ENCODE assay signal across 8 mouse cellular contexts in genomic region chr11:69066956-69067355, GRCm38 (mm10). TPM values are rescaled to one million over a fixed set of nuclear protein-coding genes. Genes with fewer than 3 reads are reported as not detected.
DNase-seq lines count a peak whose midpoint lies in the region; ATAC-seq and TF ChIP-seq lines count a peak whose summit lies in the region.

No protein-coding gene starts in this region.

- dilution Hi-C loops in CH12.LX (cut with MboI; ENCODE audit: extremely low pct_ligation_motif_present, extremely low pct_unique_long_range_greater_than_20kb, low sequenced_read_pairs) = no loop called here

- H3K4me1 ChIP-seq in CH12.LX (ENCODE audit: control insufficient read depth in 1 of 2, insufficient read depth in 2 of 2) = peaks cover 7 to 29% of the 10 kb centered on the region in 2 experiments
- peaks cover 9% of the 10 kb centered on the region; the same call in 1 of the 2 replicates for H3K4me1 ChIP-seq in brown adipose tissue, adult 24 weeks (ENCODE audit: control insufficient read depth, insufficient read depth, insufficient read length, low read length)
- H3K4me1 ChIP-seq in forebrain, embryonic 10.5 days = peaks cover 54% of the 10 kb centered on the region
- H3K4me1 ChIP-seq in lung, embryonic 14.5 days (ENCODE audit: insufficient read depth) = peaks cover 17% of the 10 kb centered on the region

- H3K4me2 ChIP-seq in CH12.LX (ENCODE audit: insufficient read depth, low read depth, poor library complexity, severe bottlenecking) = peak overlapping the region; percentile 42; the same call in 1 of the 2 replicates
- peak overlapping the region; percentile 80 for H3K4me2 ChIP-seq in lung, embryonic 14.5 days

- peak; percentile 93 for DNase-seq in CH12.LX (ENCODE audit: extremely low read depth)
- DNase-seq in forebrain, embryonic 10.5 days (ENCODE audit: extremely low spot score, low spot score) = peak; percentile 86
- DNase-seq in heart, postnatal 14 days = peak; percentile 91 to 93
- peak; percentile 83 to 94 for DNase-seq in layer of hippocampus, adult 18-20 months (ENCODE audit: low spot score in 2 of 2)
- DNase-seq in lung, embryonic 14.5 days = peak; percentile 97
- peak; percentile 79 for DNase-seq in ovary, adult 18-20 months (ENCODE audit: low spot score)
- peak; percentile 55 to 72 for DNase-seq in thymus, adult 18-20 months

- no peak overlapping the region for H3K27ac ChIP-seq in CH12.LX (ENCODE audit: insufficient read depth, low read depth)
- H3K27ac ChIP-seq in brown adipose tissue, adult 24 weeks (replicated peaks; ENCODE audit: low read depth, low read length) = peak overlapping the region; percentile 32; the same call in 1 of the 2 replicates
- H3K27ac ChIP-seq in forebrain, embryonic 10.5 days = peak overlapping the region; percentile 78
- H3K27ac ChIP-seq in lung, embryonic 14.5 days (ENCODE audit: low read depth) = peak overlapping the region; percentile 19; the same call in 1 of the 2 replicates

- H3K79me2 ChIP-seq in CH12.LX (replicated peaks; ENCODE audit: control insufficient read depth, extremely low read depth, insufficient read depth, poor library complexity, severe bottlenecking) = no peaks in the 10 kb centered on the region

- no peak for ATAC-seq in lung, embryonic 14.5 days (ENCODE audit: insufficient read depth)

- peak; percentile 49 for TF ChIP-seq EP300 in CH12.LX (IDR thresholded peaks at IDR 0.05; ENCODE audit: low read length)

- peaks cover 3% of the 10 kb centered on the region for H3K27me3 ChIP-seq in CH12.LX (replicated peaks)
- no peaks in the 10 kb centered on the region for H3K27me3 ChIP-seq in forebrain, embryonic 10.5 days (ENCODE audit: poor library complexity, severe bottlenecking)
- no peaks in the 10 kb centered on the region for H3K27me3 ChIP-seq in lung, embryonic 14.5 days (ENCODE audit: insufficient read depth, low read length)

- intact Hi-C loops in heart, postnatal 14 days (cut with DNase I) = loop anchor here (2.0 to 5.0 kb wide), 2 partner anchors 84 to 180 kb away; no protein-coding TSS in a partner anchor

- 10% methylated on average over 8 of the region's 8 CpGs for WGBS in forebrain, embryonic 10.5 days
- 8% methylated on average over 8 of the region's 8 CpGs for WGBS in lung, embryonic 14.5 days

- H3K9ac ChIP-seq in CH12.LX (ENCODE audit: insufficient read depth, low read depth) = 0 out of 2 replicates have a peak overlapping the region, but pooled peaks have one; percentile 27
- H3K9ac ChIP-seq in lung, embryonic 14.5 days = peak overlapping the region; percentile 47; the same call in 1 of the 2 replicates

- TF ChIP-seq RAD21 in CH12.LX (IDR thresholded peaks at IDR 0.05; ENCODE audit: low read depth, low read length) = peak; percentile 97

- peak; percentile 44; the same call in 1 of the 2 replicates for TF ChIP-seq POLR2A in CH12.LX (IDR thresholded peaks at IDR 0.05; ENCODE audit: low read depth, low read length)

- in situ Hi-C loops in CH12.LX (cut with MboI; ENCODE audit: low pct_ligation_motif_present, low pct_unique_long_range_greater_than_20kb, low sequenced_read_pairs) = no loop called here

- no peaks in the 10 kb centered on the region for H3K36me3 ChIP-seq in CH12.LX (replicated peaks in 1 of 2; ENCODE audit: control insufficient read depth in 1 of 2, insufficient read depth in 1 of 2, low read length in 1 of 2)
- no peaks in the 10 kb centered on the region for H3K36me3 ChIP-seq in forebrain, embryonic 10.5 days (replicated peaks)
- no peaks in the 10 kb centered on the region for H3K36me3 ChIP-seq in lung, embryonic 14.5 days (ENCODE audit: insufficient read depth)

- H3K9me3 ChIP-seq in CH12.LX (replicated peaks; ENCODE audit: low read length) = no peaks in the 10 kb centered on the region
- no peaks in the 10 kb centered on the region for H3K9me3 ChIP-seq in forebrain, embryonic 10.5 days
- H3K9me3 ChIP-seq in lung, embryonic 14.5 days (ENCODE audit: low read depth, low read length) = no peaks in the 10 kb centered on the region

- H3K4me3 ChIP-seq in CH12.LX (replicated peaks in 1 of 3; ENCODE audit: low read depth in 2 of 3, low read length in 2 of 3, poor library complexity in 1 of 3) = no peak overlapping the region
- peak overlapping the region; percentile 38; the same call in 1 of the 2 replicates for H3K4me3 ChIP-seq in brown adipose tissue, adult 24 weeks (ENCODE audit: insufficient read depth, low read depth, low read length)
- H3K4me3 ChIP-seq in forebrain, embryonic 10.5 days = peak overlapping the region; percentile 60
- peak overlapping the region; percentile 38 for H3K4me3 ChIP-seq in lung, embryonic 14.5 days (ENCODE audit: low read depth, low read length)

- peak; percentile 96 to 99 for TF ChIP-seq CTCF in CH12.LX (conservative IDR thresholded peaks at IDR 0.05 in 1 of 2, IDR thresholded peaks at IDR 0.05 in 1 of 2; ENCODE audit: low read depth in 2 of 2, low read length in 2 of 2)
- TF ChIP-seq CTCF in lung, embryonic 14.5 days (IDR thresholded peaks at IDR 0.05; ENCODE audit: low read depth) = peak; percentile 86

TF ChIP-seq in CH12.LX, 34 proteins besides CTCF, POLR2A, EP300 and RAD21 (continues in another document):
- no peak for TF ChIP-seq PAX5 (IDR thresholded peaks at IDR 0.05; ENCODE audit: low read length)
- TF ChIP-seq NRF1 (IDR thresholded peaks at IDR 0.05; ENCODE audit: low read depth, low read length) = 0 out of 2 replicates have a peak, but pooled peaks have one; percentile 25
- TF ChIP-seq ZMIZ1 (IDR thresholded peaks at IDR 0.05; ENCODE audit: low read depth, low read length) = no peak
- peak; percentile 65; the same call in 1 of the 2 replicates for TF ChIP-seq MEF2A (IDR thresholded peaks at IDR 0.05; ENCODE audit: borderline replicate concordance, low read depth, low read length)
- peak; percentile 84 for TF ChIP-seq UBTF (IDR thresholded peaks at IDR 0.05; ENCODE audit: low read depth, low read length)
- no peak for TF ChIP-seq USF2 (conservative IDR thresholded peaks at IDR 0.05; ENCODE audit: low read depth, low read length)
- TF ChIP-seq ETS1 (conservative IDR thresholded peaks at IDR 0.05; ENCODE audit: low read depth, low read length) = peak; percentile 53; the same call in 1 of the 2 replicates
- TF ChIP-seq CHD2 (IDR thresholded peaks at IDR 0.05; ENCODE audit: low read length) = 0 out of 2 replicates have a peak, but pooled peaks have one; percentile 32
- TF ChIP-seq RCOR1 (conservative IDR thresholded peaks at IDR 0.05; ENCODE audit: low read depth, low read length) = 0 out of 2 replicates have a peak, but pooled peaks have one; percentile 31

RNA-seq across cellular contexts. Expression of gene Tmem107, which starts 3.6 kb away (rescaled TPM):
- total RNA-seq in CH12.LX (2012; rRNA removed) = 24.4 and 30.1 TPM in 2 replicates
- total RNA-seq in CH12.LX (2014; rRNA removed) = 20.3 and 31.3 TPM in 2 replicates
- polyA plus RNA-seq in CH12.LX (2012; ENCODE audit: insufficient read length, low read depth) = 13.4 and 22.6 TPM in 2 replicates
- 2.5 and 4.6 TPM in 2 replicates for polyA plus RNA-seq in brown adipose tissue, adult 24 weeks (2012; ENCODE audit: insufficient read depth, insufficient read length, missing spikeins)
- 60.8 and 61.0 TPM in 2 replicates for polyA plus RNA-seq in forebrain, embryonic 10.5 days (2016; fragmentation: Nextera tagmentation; extraction: Ambion mirVana)
- total RNA-seq in heart, postnatal 14 days (2021) = 1 to 10 TPM; 5.2 to 5.4 TPM
- 10 to 100 TPM; 15.2 to 21.0 TPM for total RNA-seq in layer of hippocampus, adult 18-20 months (2021)
- 51.0 and 54.4 TPM in 2 replicates for polyA plus RNA-seq in lung, embryonic 14.5 days (2014; fragmentation: Nextera tagmentation; extraction: Ambion mirVana)

RNA-seq across cellular contexts. Expression of gene Borcs6, which starts 7.4 kb away (rescaled TPM):
- total RNA-seq in CH12.LX (2012; rRNA removed) = 9.7 and 11.1 TPM in 2 replicates
- 5.1 and 7.3 TPM in 2 replicates for total RNA-seq in CH12.LX (2014; rRNA removed)
- 5.4 and 6.2 TPM in 2 replicates for polyA plus RNA-seq in CH12.LX (2012; ENCODE audit: insufficient read length, low read depth)
- polyA plus RNA-seq in brown adipose tissue, adult 24 weeks (2012; ENCODE audit: insufficient read depth, insufficient read length, missing spikeins) = 8.1 and 8.3 TPM in 2 replicates
- 3.8 and 4.1 TPM in 2 replicates for polyA plus RNA-seq in forebrain, embryonic 10.5 days (2016; fragmentation: Nextera tagmentation; extraction: Ambion mirVana)
- 10 to 100 TPM; 15.9 to 16.2 TPM for total RNA-seq in heart, postnatal 14 days (2021)
- total RNA-seq in layer of hippocampus, adult 18-20 months (2021) = 10 to 100 TPM; 32.9 to 36.4 TPM
- polyA plus RNA-seq in lung, embryonic 14.5 days (2014; fragmentation: Nextera tagmentation; extraction: Ambion mirVana) = 8.0 and 9.5 TPM in 2 replicates

RNA-seq across cellular contexts. Expression of gene Vamp2, which starts 21.3 kb away (rescaled TPM):
- 8.0 and 8.2 TPM in 2 replicates for total RNA-seq in CH12.LX (2012; rRNA removed)
- total RNA-seq in CH12.LX (2014; rRNA removed) = 1.3 and 1.4 TPM in 2 replicates
- polyA plus RNA-seq in CH12.LX (2012; ENCODE audit: insufficient read length, low read depth) = 26.0 and 26.7 TPM in 2 replicates
- polyA plus RNA-seq in brown adipose tissue, adult 24 weeks (2012; ENCODE audit: insufficient read depth, insufficient read length, missing spikeins) = 42.0 and 54.9 TPM in 2 replicates
- polyA plus RNA-seq in forebrain, embryonic 10.5 days (2016; fragmentation: Nextera tagmentation; extraction: Ambion mirVana) = 51.3 and 57.6 TPM in 2 replicates
- total RNA-seq in heart, postnatal 14 days (2021) = 10 to 100 TPM; 68.8 to 72.6 TPM
- total RNA-seq in layer of hippocampus, adult 18-20 months (2021) = 1,000 to 10,000 TPM in 1 of 2 experiments, 100 to 1,000 TPM in 1; 995 to 1,010 TPM
- 64.0 and 64.2 TPM in 2 replicates for polyA plus RNA-seq in lung, embryonic 14.5 days (2014; fragmentation: Nextera tagmentation; extraction: Ambion mirVana)

RNA-seq across cellular contexts. Expression of gene Aurkb, which starts 21.5 kb away (rescaled TPM):
- total RNA-seq in CH12.LX (2012; rRNA removed) = 170 and 177 TPM in 2 replicates
- total RNA-seq in CH12.LX (2014; rRNA removed) = 181 and 190 TPM in 2 replicates
- polyA plus RNA-seq in CH12.LX (2012; ENCODE audit: insufficient read length, low read depth) = 178 and 200 TPM in 2 replicates
- 0.79 TPM in 1 of 2 replicates, not detected in the other for polyA plus RNA-seq in brown adipose tissue, adult 24 weeks (2012; ENCODE audit: insufficient read depth, insufficient read length, missing spikeins)
- 227 and 236 TPM in 2 replicates for polyA plus RNA-seq in forebrain, embryonic 10.5 days (2016; fragmentation: Nextera tagmentation; extraction: Ambion mirVana)
- total RNA-seq in heart, postnatal 14 days (2021) = 1 to 10 TPM; 3.6 to 8.1 TPM
- not detected for total RNA-seq in layer of hippocampus, adult 18-20 months (2021)
- polyA plus RNA-seq in lung, embryonic 14.5 days (2014; fragmentation: Nextera tagmentation; extraction: Ambion mirVana) = 209 and 211 TPM in 2 replicates

RNA-seq across cellular contexts. Expression of gene Per1, which starts 28.1 kb away (rescaled TPM):
- total RNA-seq in CH12.LX (2012; rRNA removed) = 11.5 and 11.8 TPM in 2 replicates
- total RNA-seq in CH12.LX (2014; rRNA removed) = 2.8 and 3.2 TPM in 2 replicates
- 37.9 and 38.3 TPM in 2 replicates for polyA plus RNA-seq in CH12.LX (2012; ENCODE audit: insufficient read length, low read depth)
- 7.9 and 15.6 TPM in 2 replicates for polyA plus RNA-seq in brown adipose tissue, adult 24 weeks (2012; ENCODE audit: insufficient read depth, insufficient read length, missing spikeins)
- 7.3 and 9.0 TPM in 2 replicates for polyA plus RNA-seq in forebrain, embryonic 10.5 days (2016; fragmentation: Nextera tagmentation; extraction: Ambion mirVana)
- total RNA-seq in heart, postnatal 14 days (2021) = 100 to 1,000 TPM; 100 to 103 TPM
- total RNA-seq in layer of hippocampus, adult 18-20 months (2021) = 100 to 1,000 TPM in 1 of 2 experiments, 10 to 100 TPM in 1; 92.9 to 115 TPM
- 15.4 and 23.7 TPM in 2 replicates for polyA plus RNA-seq in lung, embryonic 14.5 days (2014; fragmentation: Nextera tagmentation; extraction: Ambion mirVana)

Comparison
In these comparisons a context has a peak if more than half of its experiments do, and no peak if none do; other contexts are left out.
1. H3K4me3 ChIP-seq: peak in brown adipose tissue, adult 24 weeks (single experiment), forebrain, embryonic 10.5 days (single experiment) and lung, embryonic 14.5 days (single experiment); none in CH12.LX (0 of 3).
2. Peak in every context shown above with its lines, with median percentiles within 50 percentile points of each other: DNase-seq.